19 mouse cellular contexts compared by ENCODE assay signal in the genomic region with DNA sequence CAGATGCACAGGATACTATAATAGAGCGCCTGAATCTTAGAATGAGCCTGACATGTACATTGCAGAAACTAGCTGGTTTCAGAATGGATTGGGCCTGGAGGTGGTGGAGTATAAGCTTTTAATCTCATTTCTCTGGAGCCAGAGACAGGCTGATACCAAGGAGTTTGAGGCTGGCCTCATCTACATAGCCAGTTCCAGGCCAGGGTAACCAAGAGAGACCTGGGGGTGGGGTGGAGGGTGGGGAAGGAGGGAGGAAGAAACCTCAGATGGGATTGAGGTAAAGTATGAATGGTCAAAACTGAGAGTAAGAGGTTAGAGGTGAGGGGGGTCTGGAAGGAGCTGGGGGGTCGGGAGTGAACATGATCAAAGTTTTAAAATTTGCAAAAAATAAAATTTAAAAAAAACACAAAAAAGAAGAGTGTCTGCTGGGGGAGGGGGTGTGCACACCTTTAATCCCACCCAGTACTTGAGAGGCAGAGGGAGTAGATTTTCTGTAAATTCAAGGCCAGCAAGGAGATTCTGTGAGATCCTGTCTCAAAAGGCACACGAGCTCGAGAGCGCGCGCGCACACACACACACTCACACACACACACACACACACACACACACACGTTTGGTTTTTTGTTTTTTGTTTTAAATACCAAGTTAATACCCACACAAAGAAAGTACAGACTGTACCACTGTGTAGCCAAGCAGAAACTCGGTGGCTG. TPM values are rescaled to one million over a fixed set of nuclear protein-coding genes. Genes with fewer than 3 reads are reported as not detected.
DNase-seq lines count a peak whose midpoint lies in the region; ATAC-seq and TF ChIP-seq lines count a peak whose summit lies in the region.
"Had no signal": no experiment of that assay in that cellular context is flagged by ENCODE, and none has a peak within 500 bp of the region (broad histone marks: within the 10 kb centered on the region; RNA-seq: fewer than 3 reads in every experiment).

No protein-coding gene starts in this region.

- H3K9ac ChIP-seq in forebrain, embryonic 12.5 days: no peak overlapping the region
- H3K9ac ChIP-seq in forebrain, embryonic 15.5 days (replicated peaks): no peak overlapping the region
- no peak overlapping the region for H3K9ac ChIP-seq in midbrain, embryonic 11.5 days (ENCODE audit: low read length)
- H3K9ac ChIP-seq in midbrain, postnatal 0 days (replicated peaks; ENCODE audit: low read length, poor library complexity, severe bottlenecking): no peak overlapping the region
- H3K9ac ChIP-seq: embryonic facial prominence, embryonic 12.5 days; forebrain, embryonic 13.5 days; hindbrain, embryonic 14.5 days had no signal

- ATAC-seq in forebrain, embryonic 12.5 days (ENCODE audit: low FRiP score): no peak
- ATAC-seq in forebrain, embryonic 15.5 days (replicated peaks): no peak
- ATAC-seq in midbrain, embryonic 11.5 days (ENCODE audit: low FRiP score): no peak
- no peak for ATAC-seq in midbrain, postnatal 0 days (ENCODE audit: low FRiP score)
- ATAC-seq: forebrain, embryonic 13.5 days; intestine, embryonic 16.5 days had no signal

- H3K27ac ChIP-seq in forebrain, embryonic 12.5 days: 0 out of 2 replicates have a peak overlapping the region, but pooled peaks have one; percentile 10
- H3K27ac ChIP-seq in forebrain, embryonic 15.5 days (replicated peaks): no peak overlapping the region
- H3K27ac ChIP-seq in midbrain, embryonic 11.5 days (ENCODE audit: low read depth, low read length): no peak overlapping the region
- H3K27ac ChIP-seq in midbrain, postnatal 0 days (ENCODE audit: low read depth, low read length): no peak overlapping the region
- H3K27ac ChIP-seq: embryonic facial prominence, embryonic 12.5 days; forebrain, embryonic 13.5 days; heart, embryonic 10.5 days; hindbrain, embryonic 14.5 days had no signal

- peaks cover 15% of the 10 kb centered on the region for H3K4me1 ChIP-seq in forebrain, embryonic 12.5 days
- H3K4me1 ChIP-seq in forebrain, embryonic 15.5 days: peaks cover 4% of the 10 kb centered on the region; the same call in 1 of the 2 replicates
- no peaks in the 10 kb centered on the region for H3K4me1 ChIP-seq in midbrain, embryonic 11.5 days (ENCODE audit: control insufficient read depth, insufficient read depth, low read length)
- no peaks in the 10 kb centered on the region; the same call in 1 of the 2 replicates for H3K4me1 ChIP-seq in midbrain, postnatal 0 days (ENCODE audit: insufficient read depth, low read length)

- DNase-seq in midbrain, embryonic 11.5 days (ENCODE audit: low spot score, missing footprints): peak; percentile 78
- no peak for DNase-seq in midbrain, postnatal 0 days (ENCODE audit: low spot score)
- peak; percentile 74 for DNase-seq in ZHBTc4 (ENCODE audit: low read depth, low spot score)
- no peak for DNase-seq in adrenal gland, adult 18-20 months (ENCODE audit: low spot score in 2 of 2)
- no peak for DNase-seq in heart, postnatal 25 days (ENCODE audit: low spot score)
- DNase-seq: adrenal gland, adult 8-10 months; cerebellum, adult 11 months; cerebellum, adult 8-10 months; cerebellum, postnatal 14 days; gastrocnemius, postnatal 36 days; heart, adult 11 months; heart, postnatal 10 days had no signal

- H3K4me2 ChIP-seq in forebrain, embryonic 12.5 days: no peak overlapping the region
- H3K4me2 ChIP-seq in forebrain, embryonic 15.5 days (replicated peaks): no peak overlapping the region
- no peak overlapping the region for H3K4me2 ChIP-seq in midbrain, embryonic 11.5 days
- no peak overlapping the region for H3K4me2 ChIP-seq in midbrain, postnatal 0 days (ENCODE audit: low read depth, low read length, poor library complexity, severe bottlenecking)
- H3K4me2 ChIP-seq: embryonic facial prominence, embryonic 12.5 days; forebrain, embryonic 13.5 days; hindbrain, embryonic 14.5 days had no signal

- intact Hi-C loops in heart, postnatal 25 days (cut with DNase I): no loop called here

- H3K27me3 ChIP-seq in forebrain, embryonic 12.5 days: no peaks in the 10 kb centered on the region
- H3K27me3 ChIP-seq in forebrain, embryonic 15.5 days: no peaks in the 10 kb centered on the region
- no peaks in the 10 kb centered on the region for H3K27me3 ChIP-seq in midbrain, embryonic 11.5 days (ENCODE audit: control insufficient read depth, insufficient read depth, low read length)
- H3K27me3 ChIP-seq in midbrain, postnatal 0 days (ENCODE audit: insufficient read depth, low read length): no peaks in the 10 kb centered on the region
- H3K27me3 ChIP-seq: embryonic facial prominence, embryonic 12.5 days; forebrain, embryonic 13.5 days had no signal

- 60% methylated on average over 10 of the region's 10 CpGs for WGBS in forebrain, embryonic 12.5 days
- 64% methylated on average over 10 of the region's 10 CpGs for WGBS in forebrain, embryonic 15.5 days
- WGBS in midbrain, embryonic 11.5 days: 75% methylated on average over 10 of the region's 10 CpGs
- 70% methylated on average over 10 of the region's 10 CpGs for WGBS in midbrain, postnatal 0 days

- no peak overlapping the region for H3K4me3 ChIP-seq in forebrain, embryonic 12.5 days (replicated peaks)
- no peak overlapping the region for H3K4me3 ChIP-seq in forebrain, embryonic 15.5 days
- no peak overlapping the region for H3K4me3 ChIP-seq in midbrain, embryonic 11.5 days (ENCODE audit: low read depth, low read length)
- H3K4me3 ChIP-seq in midbrain, postnatal 0 days (ENCODE audit: low read depth, low read length): no peak overlapping the region
- H3K4me3 ChIP-seq: embryonic facial prominence, embryonic 12.5 days; forebrain, embryonic 13.5 days; heart, embryonic 10.5 days had no signal

- H3K9me3 ChIP-seq in forebrain, embryonic 12.5 days: no peaks in the 10 kb centered on the region
- no peaks in the 10 kb centered on the region for H3K9me3 ChIP-seq in forebrain, embryonic 15.5 days
- H3K9me3 ChIP-seq in midbrain, embryonic 11.5 days (ENCODE audit: control insufficient read depth, low read length): no peaks in the 10 kb centered on the region
- H3K9me3 ChIP-seq in midbrain, postnatal 0 days (ENCODE audit: low read length): no peaks in the 10 kb centered on the region
- H3K9me3 ChIP-seq: embryonic facial prominence, embryonic 12.5 days; forebrain, embryonic 13.5 days; heart, embryonic 10.5 days had no signal

- H3K36me3 ChIP-seq in forebrain, embryonic 12.5 days (replicated peaks): no peaks in the 10 kb centered on the region
- no peaks in the 10 kb centered on the region for H3K36me3 ChIP-seq in forebrain, embryonic 15.5 days
- no peaks in the 10 kb centered on the region for H3K36me3 ChIP-seq in midbrain, embryonic 11.5 days (ENCODE audit: control insufficient read depth, insufficient read depth, low read length)
- H3K36me3 ChIP-seq in midbrain, postnatal 0 days (ENCODE audit: insufficient read depth, low read length): no peaks in the 10 kb centered on the region
- H3K36me3 ChIP-seq: embryonic facial prominence, embryonic 12.5 days; heart, embryonic 10.5 days had no signal

- TF ChIP-seq CTCF in midbrain, postnatal 0 days (IDR thresholded peaks at IDR 0.05): no peak

RNA-seq across cellular contexts. Expression of gene Jarid2, which starts 22.9 kb away (rescaled TPM):
- polyA plus RNA-seq in forebrain, embryonic 12.5 days (2016; fragmentation: Nextera tagmentation; extraction: Ambion mirVana): 67.3 and 70.4 TPM in 2 replicates
- polyA plus RNA-seq in forebrain, embryonic 15.5 days (2015; fragmentation: Nextera tagmentation; extraction: Ambion mirVana): 34.2 and 36.8 TPM in 2 replicates
- 37.4 and 42.5 TPM in 2 replicates for polyA plus RNA-seq in midbrain, embryonic 11.5 days (2014; fragmentation: Nextera tagmentation; extraction: Ambion mirVana)
- 18.0 and 27.6 TPM in 2 replicates for total RNA-seq in midbrain, postnatal 0 days (2014; rRNA removed)
- 16.4 and 19.3 TPM in 2 replicates for polyA plus RNA-seq in midbrain, postnatal 0 days (2015; fragmentation: Nextera tagmentation; extraction: Ambion mirVana)
- total RNA-seq in adrenal gland, adult 18-20 months (2021): 10 to 100 TPM; 17.7 to 51.9 TPM
- 10 to 100 TPM; 32.5 to 33.2 TPM for total RNA-seq in heart, postnatal 25 days (2021)

Comparison
In these comparisons a context has a peak if more than half of its experiments do, and no peak if none do; other contexts are left out.
1. DNase-seq: peak in midbrain, embryonic 11.5 days (single experiment) and ZHBTc4 (single experiment); none in midbrain, postnatal 0 days (single experiment), adrenal gland, adult 18-20 months (0 of 2) and heart, postnatal 25 days (single experiment).